Mouse (Mus musculus) embryonic stem cell, embryonic (primary cell): ENCODE measurements around the gene Dnmbp.

ENCODE experiments used
- CTCF ChIA-PET, 4 experiments: fragments of 300-600 bp in 2 of 4; fragments of 350-600 bp in 2 of 4; sonication (Branson Sonifier 250); formaldehyde crosslinking; loops; one replicate each; lab custom pipeline; 2022; ENCODE audit warnings: inconsistent platforms in 2 of 4; lab: Charles Lee
- POLR2A ChIA-PET, 4 experiments: fragments of 300-600 bp in 2 of 4; fragments of 350-600 bp in 2 of 4; sonication (Branson Sonifier 250); formaldehyde crosslinking; loops; one replicate each; lab custom pipeline; 2022; ENCODE audit warnings: antibody characterized with exemption in 4 of 4, inconsistent platforms in 1 of 4; lab: Charles Lee

Gene Dnmbp

DNA sequence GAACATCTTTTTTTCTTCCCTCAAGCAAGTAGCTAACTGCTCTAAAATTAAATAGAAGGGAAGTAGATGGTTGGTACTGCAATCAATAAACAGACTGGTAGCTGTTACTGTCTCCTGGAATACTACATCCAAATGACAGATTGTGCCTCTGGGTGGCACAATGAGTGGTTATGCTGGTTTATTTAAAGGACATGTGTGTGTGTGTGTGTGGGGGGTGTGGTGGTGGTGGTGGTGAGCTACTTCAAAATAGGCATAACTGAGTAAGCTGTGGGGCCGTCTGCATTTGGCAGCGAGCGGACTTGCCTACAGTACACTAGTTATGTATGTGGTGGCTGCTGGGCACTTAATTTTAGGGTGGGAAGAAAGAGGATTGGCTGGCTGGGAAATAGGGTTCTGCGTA lies 17.9 kb upstream of the Dnmbp start:
- ChIA-PET CTCF (interaction anchor here in 2 of 4 experiments (0.6 to 1.7 kb wide), 4 partner anchors 9 to 140 kb away, joined by 3 to 5 read pairs (median 4); no protein-coding TSS in a partner anchor), POLR2A (interaction anchor here in 1 of 4 experiments (1.2 kb wide), 1 partner anchor 134 kb away, joined by 3 read pairs; no protein-coding TSS in a partner anchor)

DNA sequence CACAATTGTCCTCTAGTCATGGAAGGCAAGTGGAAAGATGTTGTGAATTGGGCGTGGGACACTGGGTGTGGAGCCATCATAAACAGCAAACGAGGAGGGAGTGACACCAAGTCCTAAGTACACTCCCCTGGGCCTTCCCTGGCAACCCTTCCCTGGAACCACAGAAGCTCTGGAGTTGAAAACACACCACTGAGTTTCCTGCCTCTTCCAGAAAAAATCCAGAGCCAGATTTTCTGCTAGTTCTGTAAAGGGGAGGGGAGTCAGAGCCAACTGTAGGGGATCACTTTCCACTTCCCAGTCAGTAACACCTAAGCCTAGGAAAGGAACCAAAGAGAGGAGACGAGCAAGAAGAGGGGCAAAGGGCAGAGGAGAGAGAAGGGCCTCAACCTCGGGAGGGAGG lies 17.4 kb upstream of the Dnmbp start:
- CTCF ChIA-PET: interaction anchor here in 2 of 4 experiments (0.6 to 1.7 kb wide), 2 partner anchors 8 to 114 kb away, joined by 4 to 5 read pairs; no protein-coding TSS in a partner anchor
- POLR2A ChIA-PET: interaction anchor here in 1 of 4 experiments (1.2 kb wide), 1 partner anchor 133 kb away, joined by 3 read pairs; no protein-coding TSS in a partner anchor

DNA sequence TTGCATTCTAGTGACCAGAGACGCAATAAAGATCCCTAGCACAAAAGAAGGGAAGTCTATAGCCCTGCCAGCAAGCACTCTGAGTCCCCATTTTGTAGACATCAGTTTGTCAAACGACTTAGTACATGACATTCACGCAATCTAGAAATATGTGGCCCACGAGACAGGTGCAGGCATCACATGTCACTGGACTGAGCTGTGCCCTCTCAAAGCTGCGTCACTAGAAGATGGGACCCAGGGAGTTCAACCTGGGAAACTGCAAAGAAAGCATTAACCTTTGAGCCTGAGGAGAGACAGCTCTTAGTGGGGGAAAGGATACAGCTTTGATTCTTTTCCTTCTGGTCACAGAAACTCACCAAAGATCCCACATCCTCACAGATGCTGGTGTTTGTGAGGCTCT lies 15.3 kb upstream of the Dnmbp start:
- ChIA-PET CTCF (interaction anchor here in 1 of 4 experiments (0.6 kb wide), 1 partner anchor 94 kb away, joined by 4 read pairs; no protein-coding TSS in a partner anchor), POLR2A (interaction anchor here in 2 of 4 experiments (0.6 to 1.1 kb wide), 3 partner anchors 17 to 77 kb away, joined by 4 read pairs; no protein-coding TSS in a partner anchor)

DNA sequence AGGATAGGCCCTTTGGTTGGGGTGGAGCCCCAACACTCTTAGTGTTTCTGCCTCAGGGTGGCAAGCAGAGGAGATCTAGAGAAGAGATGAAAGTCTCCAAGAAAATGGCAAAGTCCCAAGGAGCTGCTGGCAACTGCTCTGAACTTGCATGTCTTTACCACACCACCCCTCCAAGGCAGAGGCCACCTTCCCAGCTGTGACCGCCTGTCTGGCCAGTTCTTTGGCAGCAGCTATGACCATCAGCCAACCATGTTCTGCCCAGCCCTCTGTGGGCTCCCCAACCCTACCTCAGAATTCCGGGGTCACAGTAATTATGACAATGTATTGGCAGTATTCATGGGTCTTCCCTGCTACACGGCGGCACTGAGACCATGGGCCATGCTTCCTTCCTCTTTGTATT lies 14.9 kb upstream of the Dnmbp start:
- POLR2A ChIA-PET: interaction anchor here in 2 of 4 experiments (0.6 to 1.1 kb wide), 3 partner anchors 17 to 76 kb away, joined by 4 read pairs; no protein-coding TSS in a partner anchor
- CTCF ChIA-PET: interaction anchor here in 1 of 4 experiments (0.9 kb wide), 1 partner anchor 77 kb away, joined by 3 read pairs; no protein-coding TSS in a partner anchor

DNA sequence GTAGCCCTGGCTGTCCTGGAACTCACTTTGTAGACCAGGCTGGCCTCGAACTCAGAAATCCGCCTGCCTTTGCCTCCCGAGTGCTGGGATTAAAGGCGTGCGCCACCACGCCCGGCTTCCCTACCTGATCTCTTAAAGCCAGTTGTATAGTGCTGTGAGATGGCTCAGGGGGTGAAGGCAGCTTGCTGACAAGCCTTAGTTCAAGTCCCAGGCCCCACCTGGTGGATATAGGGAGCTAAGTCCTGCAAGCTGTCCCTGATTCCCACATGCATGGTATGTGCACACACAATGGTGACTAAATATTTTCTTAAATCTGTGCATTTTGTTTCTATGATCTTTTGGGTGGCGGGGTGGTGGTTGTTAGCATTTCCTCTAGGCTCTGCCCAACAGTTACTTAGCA lies 12.9 kb upstream of the Dnmbp start:
- ChIA-PET CTCF (interaction anchor here (0.5 to 1.3 kb wide), 8 partner anchors 9 to 120 kb away, joined by 3 to 6 read pairs (median 3); no protein-coding TSS in a partner anchor), POLR2A (interaction anchor here in 1 of 4 experiments (0.7 kb wide), 2 partner anchors 16 to 492 kb away, joined by 3 to 4 read pairs; no protein-coding TSS in a partner anchor)

DNA sequence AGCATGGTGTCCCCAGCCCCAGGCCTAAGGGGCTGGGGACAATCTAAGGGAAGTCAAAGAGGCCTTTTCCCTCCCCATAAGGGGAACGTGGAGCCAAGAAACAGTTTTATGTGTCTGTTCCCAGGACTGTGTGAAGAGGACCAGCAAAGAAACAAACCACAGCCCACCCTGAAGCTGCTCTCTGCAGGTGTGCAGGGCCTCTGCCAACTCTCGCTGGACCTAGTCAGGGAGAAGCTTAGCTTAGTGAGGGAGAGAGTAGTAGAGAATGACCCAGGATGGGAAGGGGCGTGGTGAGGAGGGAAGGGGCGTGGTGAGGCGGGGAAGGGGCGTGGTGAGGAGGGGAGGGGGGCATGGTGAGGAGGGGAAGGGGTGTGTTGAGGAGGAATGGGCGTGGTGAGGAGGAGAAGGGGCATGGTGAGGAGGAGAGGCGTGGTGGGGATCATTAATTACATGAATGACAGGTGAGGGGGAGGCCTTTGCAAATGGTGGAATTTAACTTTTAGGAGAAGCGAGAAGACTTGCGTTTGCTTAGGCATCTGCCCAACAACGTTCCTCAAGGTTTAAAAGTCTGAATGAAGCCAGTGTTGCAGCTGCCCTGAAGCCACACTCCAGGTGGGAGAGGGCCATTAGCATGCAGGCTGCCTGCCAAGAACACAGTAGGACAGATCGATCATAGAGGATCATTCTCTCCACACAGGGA lies 9.3 kb upstream of the Dnmbp start:
- POLR2A ChIA-PET: interaction anchor here (0.6 to 1.7 kb wide), 17 partner anchors 9 to 403 kb away, joined by 3 to 11 read pairs (median 4); partner anchors contain the start of genes Dnmbp (in 2 of the 4), Cox15 (in 1 of the 4), Cutc (in 1 of the 4) and Slc25a28 (in 1 of the 4)

DNA sequence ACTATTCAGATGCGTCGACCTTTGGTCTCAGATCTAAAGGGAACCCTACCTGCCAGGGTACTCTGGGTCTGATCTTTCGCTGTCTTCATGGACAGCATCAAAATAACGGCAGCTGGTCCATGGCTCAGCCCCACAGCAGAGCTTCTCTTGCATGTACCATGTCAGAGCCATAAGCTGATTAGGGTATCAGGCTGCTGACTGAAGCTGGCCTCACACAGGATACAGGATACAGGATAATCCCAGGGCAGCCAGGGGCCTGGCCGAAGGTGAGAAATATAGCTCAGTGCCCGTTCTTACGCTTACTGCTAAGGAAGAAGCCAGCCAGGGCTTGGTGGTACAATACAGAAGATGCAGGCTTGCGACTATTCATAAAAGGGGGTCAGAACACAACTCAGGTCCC lies 4.6 kb upstream of the Dnmbp start:
- POLR2A ChIA-PET: interaction anchor here in 3 of 4 experiments (0.6 to 0.9 kb wide), 3 partner anchors 54 to 310 kb away, joined by 3 to 8 read pairs (median 3); no protein-coding TSS in a partner anchor
- CTCF ChIA-PET: interaction anchor here in 3 of 4 experiments (0.5 to 1.7 kb wide), 5 partner anchors 14 to 51 kb away, joined by 3 to 6 read pairs (median 5); no protein-coding TSS in a partner anchor

More for the DNA sequence above, 9.3 kb upstream of the Dnmbp start:
- CTCF ChIA-PET: interaction anchor here (0.6 to 1.4 kb wide), 12 partner anchors 9 to 1149 kb away, joined by 3 to 12 read pairs (median 4); no protein-coding TSS in a partner anchor

DNA sequence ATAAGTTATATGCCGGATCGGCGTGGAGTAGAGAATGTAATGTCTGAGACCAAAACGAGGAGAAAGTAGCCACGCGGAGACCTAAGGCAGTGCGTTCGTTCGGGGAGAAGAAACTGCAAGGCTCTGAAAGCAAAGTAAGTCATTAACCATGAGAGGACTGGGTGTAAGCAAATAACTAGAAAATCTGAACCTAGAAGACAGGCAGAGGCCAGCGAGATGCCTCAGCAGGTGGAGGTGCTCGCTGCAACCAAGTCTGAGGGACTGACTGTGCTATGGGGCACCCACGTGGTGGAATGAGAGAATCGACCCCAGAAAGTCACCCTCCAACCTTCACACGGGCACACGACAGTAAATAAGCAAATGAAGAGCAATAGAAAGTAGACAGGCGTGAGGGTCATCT lies 3.1 kb upstream of the Dnmbp start:
- ChIA-PET CTCF (interaction anchor here in 2 of 4 experiments (0.5 to 0.6 kb wide), 2 partner anchors 63 to 1582 kb away, joined by 4 to 6 read pairs; no protein-coding TSS in a partner anchor), POLR2A (interaction anchor here in 1 of 4 experiments (0.5 kb wide), 1 partner anchor 337 kb away, joined by 3 read pairs; no protein-coding TSS in a partner anchor)

DNA sequence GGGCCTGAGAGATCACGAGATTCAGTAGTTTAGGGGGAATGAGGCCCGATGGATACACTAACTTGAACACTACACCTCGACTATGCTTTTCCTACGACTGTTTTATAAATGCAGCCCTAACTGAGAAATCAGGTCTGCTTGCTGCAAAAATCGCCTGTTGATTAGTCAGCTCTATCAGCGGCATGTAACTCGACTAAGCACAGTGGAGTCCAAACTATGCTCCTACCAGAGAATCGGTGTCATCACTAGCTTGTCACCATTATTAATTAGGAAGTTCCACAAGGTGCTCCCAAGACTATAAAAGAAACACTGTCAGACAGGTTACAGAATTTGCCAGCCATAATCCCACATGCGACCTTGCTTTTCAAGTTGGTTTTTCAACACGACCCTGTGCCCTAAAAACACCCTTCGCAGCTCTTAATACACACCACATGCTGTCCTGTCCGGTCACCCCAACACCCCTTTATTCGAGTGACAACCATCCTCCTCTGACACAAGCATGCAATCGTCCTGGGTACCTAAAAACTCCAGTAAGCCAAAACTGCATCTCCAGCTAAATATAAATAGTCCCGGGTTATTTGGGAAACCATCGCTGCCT lies 721 bp downstream of the Dnmbp start:
- POLR2A ChIA-PET: interaction anchor here (0.6 to 2.3 kb wide), 10 partner anchors 8 to 264 kb away, joined by 3 to 7 read pairs (median 6); partner anchors contain the start of gene Slc25a28 (in 1 of the 4)
- CTCF ChIA-PET: interaction anchor here in 3 of 4 experiments (0.6 to 1.7 kb wide), 8 partner anchors 10 to 1017 kb away, joined by 3 to 11 read pairs (median 4); no protein-coding TSS in a partner anchor

DNA sequence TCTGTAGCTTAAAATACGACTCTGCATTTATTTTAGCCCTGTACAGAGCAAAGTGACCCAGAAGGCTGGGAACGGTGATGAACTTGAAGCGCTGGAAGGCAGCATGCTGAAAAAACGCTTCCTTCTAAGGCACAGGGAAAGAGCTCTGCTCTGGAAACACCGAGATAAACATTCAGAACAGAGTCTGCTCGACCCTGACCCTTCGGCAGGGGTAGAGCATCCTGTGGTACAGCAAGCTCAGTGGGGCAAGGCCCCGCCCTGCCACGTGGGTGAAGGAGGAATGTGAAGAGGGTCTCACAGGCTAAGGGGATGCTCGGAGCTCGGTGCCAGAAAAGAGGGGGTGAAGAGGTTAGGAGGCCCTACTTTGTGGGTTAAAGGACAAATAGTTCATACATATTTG lies 1.6 kb downstream of the Dnmbp start:
- ChIA-PET CTCF (interaction anchor here in 2 of 4 experiments (0.8 to 1.0 kb wide), 2 partner anchors 14 to 31 kb away, joined by 3 to 4 read pairs; no protein-coding TSS in a partner anchor), POLR2A (interaction anchor here (0.5 to 2.3 kb wide), 12 partner anchors 8 to 263 kb away, joined by 3 to 7 read pairs (median 4); partner anchors contain the start of gene Slc25a28 (in 1 of the 4))

DNA sequence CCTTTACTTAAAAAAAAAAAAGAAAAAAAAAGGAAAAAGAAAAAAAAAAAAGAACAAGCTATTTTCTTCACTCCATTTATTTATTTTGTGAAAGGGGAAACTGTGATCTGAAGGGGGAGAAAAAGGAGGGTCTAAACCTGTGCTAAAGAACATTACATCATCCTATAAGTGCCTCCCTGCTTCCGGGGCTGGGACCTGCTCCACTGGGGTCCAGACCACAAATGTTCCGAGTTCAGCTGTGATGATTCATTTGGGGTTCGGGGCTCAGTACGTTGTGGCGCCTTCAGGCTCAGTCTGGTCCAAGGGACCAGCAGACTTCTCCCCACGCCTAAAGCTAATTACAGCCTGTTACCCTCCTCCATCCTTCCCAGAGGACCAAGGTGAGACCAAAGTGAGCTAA lies 9.1 kb downstream of the Dnmbp start:
- POLR2A ChIA-PET: interaction anchor here (0.6 to 3.1 kb wide), 12 partner anchors 8 to 262 kb away, joined by 3 to 18 read pairs (median 3); partner anchors contain the start of genes Dnmbp (in 3 of the 4) and Pkd2l1 (in 1 of the 4)
- CTCF ChIA-PET: interaction anchor here in 3 of 4 experiments (0.6 to 1.7 kb wide), 7 partner anchors 10 to 1884 kb away, joined by 3 to 5 read pairs (median 3); no protein-coding TSS in a partner anchor

DNA sequence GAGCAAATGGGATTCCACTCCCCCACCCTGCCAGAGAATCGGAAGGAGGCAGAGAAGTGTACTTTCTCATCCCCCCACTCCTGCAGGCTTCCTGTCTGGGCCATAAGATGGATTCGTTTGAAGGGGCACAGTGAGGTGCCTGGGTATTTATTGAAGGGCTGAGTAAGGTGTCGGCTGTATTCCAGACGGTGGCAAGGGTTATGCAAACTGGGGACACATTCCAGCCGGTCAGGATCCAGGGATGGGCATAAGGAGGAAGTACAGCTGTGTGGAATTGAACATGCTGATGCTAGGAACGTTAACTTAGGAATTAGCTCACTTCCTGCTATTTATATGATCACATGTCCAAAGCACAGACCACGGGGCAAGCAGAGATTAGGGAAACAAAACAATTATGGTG lies 9.6 kb downstream of the Dnmbp start:
- ChIA-PET CTCF (interaction anchor here in 3 of 4 experiments (0.6 to 1.7 kb wide), 5 partner anchors 29 to 1885 kb away, joined by 3 to 5 read pairs (median 3); no protein-coding TSS in a partner anchor), POLR2A (interaction anchor here in 3 of 4 experiments (0.6 to 3.1 kb wide), 12 partner anchors 9 to 262 kb away, joined by 3 to 18 read pairs (median 3); partner anchors contain the start of genes Dnmbp (in 2 of the 3), Pkd2l1 (in 1 of the 3) and Slc25a28 (in 1 of the 3))

DNA sequence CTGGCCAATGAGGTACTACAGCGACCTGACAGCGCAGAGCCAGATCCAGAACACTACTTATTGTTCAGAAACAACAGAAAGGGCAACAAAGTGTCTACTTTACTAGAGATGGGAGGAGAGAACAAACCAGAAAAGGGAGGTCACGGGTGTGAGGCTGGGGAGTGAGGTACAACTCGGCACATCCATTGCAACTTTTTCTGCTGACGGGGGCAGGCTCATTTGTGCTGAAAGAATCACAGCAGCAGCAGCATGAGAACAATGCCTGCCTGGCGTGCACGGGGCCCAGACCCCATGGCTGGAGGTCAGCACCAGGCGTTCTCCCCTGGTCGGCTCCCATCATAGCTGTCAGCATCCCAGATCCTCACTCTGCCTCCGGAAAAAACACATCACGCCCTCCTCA lies 10.1 kb downstream of the Dnmbp start:
- ChIA-PET POLR2A (interaction anchor here in 2 of 4 experiments (1.2 to 3.1 kb wide), 6 partner anchors 9 to 255 kb away, joined by 3 to 18 read pairs (median 6); partner anchors contain the start of genes Dnmbp (in 1 of the 2) and Slc25a28 (in 1 of the 2)), CTCF (interaction anchor here in 1 of 4 experiments (1.3 to 1.7 kb wide), 2 partner anchors 10 to 30 kb away, joined by 5 to 6 read pairs; partner anchors contain the start of gene Dnmbp)

DNA sequence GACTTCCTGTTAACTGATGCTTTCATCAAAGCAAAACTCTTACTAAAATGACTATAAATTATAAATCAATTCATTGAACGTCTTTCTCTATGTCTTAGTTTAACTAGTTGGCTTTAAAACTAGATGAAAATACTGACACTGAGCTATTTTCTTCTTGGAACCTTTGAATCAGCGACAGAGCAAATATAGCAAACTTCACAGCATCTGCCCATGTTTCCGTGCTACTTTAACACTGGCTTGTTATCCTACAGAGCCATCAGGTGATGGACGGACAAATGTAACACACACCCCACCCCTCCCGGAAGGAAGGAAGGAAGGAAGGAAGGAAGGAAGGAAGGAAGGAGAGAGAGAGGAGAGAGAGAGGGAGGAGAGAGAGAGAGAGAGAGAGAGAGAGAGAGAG lies 12.0 kb downstream of the Dnmbp start:
- ChIA-PET POLR2A (interaction anchor here in 2 of 4 experiments (0.6 to 1.5 kb wide), 3 partner anchors 9 to 97 kb away, joined by 3 to 6 read pairs (median 3); no protein-coding TSS in a partner anchor), CTCF (interaction anchor here in 1 of 4 experiments (0.6 kb wide), 1 partner anchor 83 kb away, joined by 3 read pairs; no protein-coding TSS in a partner anchor)

DNA sequence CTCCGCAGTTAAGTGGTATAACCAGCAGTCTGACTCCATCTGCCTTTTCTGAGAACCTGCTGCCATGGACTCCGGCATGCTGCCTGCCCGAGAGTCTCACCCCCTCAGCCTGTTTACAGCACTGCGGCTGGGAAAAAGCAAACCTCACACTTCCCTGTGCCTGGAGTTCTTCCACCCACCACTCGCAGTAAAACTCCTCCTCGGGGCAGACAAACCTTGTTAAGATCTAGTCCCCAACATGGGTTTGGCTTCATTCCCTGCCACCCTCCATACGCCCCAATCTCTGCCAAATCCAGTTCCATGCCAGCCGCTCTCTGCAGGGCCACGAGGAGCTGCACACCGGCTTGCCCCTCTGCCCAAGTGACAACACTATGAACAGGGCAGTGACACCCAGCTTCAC lies 12.9 kb downstream of the Dnmbp start:
- POLR2A ChIA-PET: no interaction called here
- CTCF ChIA-PET: no interaction called here

DNA sequence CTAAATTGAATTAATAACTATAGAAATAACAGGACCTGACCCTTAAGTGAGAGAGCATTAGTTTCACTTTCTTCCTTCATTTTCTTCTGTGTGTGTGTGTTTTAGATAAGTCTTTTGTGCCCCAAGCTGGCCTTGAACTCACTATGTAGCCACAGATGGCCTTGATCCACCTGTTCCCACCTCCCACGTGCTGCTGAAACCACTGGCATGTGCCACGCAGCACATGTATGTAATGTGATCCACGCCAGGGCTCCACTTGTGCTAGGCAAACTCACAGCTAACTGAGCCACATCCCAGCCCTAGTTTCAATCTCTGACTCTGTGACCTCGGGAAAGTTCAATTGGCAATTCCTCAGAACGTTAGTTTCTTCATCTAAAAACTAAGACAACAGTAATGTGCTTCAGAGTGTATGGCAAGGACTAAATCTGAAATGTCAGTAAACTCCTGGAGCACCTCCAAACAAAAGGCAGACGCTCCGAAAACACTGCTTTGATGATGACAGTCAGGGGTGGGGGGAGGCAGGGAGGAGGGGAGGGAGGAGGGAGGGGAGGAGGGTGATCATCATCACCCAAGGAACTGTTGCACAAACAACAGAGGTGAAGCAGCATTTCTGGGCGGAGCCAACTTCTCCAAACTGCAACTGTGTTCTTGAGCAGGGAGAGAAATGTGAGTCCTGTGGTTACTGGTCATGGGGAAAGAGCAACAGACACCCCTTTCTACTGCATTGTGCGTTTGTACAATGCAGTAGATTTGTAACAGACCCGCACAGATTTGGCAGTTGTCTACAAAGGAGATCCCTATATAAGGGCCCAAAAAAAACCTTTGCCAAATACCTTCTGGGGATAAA lies 13.6 kb downstream of the Dnmbp start:
- CTCF ChIA-PET: no interaction called here
- POLR2A ChIA-PET: no interaction called here
